Mouse (Mus musculus) cerebellum, adult 11 months (tissue): ENCODE data around the gene A830031A19Rik.

ENCODE experiments used
- DNase-seq: peaks from one replicate; pipeline ENCODE4 v3.0.0; 2022

Gene A830031A19Rik

DNA sequence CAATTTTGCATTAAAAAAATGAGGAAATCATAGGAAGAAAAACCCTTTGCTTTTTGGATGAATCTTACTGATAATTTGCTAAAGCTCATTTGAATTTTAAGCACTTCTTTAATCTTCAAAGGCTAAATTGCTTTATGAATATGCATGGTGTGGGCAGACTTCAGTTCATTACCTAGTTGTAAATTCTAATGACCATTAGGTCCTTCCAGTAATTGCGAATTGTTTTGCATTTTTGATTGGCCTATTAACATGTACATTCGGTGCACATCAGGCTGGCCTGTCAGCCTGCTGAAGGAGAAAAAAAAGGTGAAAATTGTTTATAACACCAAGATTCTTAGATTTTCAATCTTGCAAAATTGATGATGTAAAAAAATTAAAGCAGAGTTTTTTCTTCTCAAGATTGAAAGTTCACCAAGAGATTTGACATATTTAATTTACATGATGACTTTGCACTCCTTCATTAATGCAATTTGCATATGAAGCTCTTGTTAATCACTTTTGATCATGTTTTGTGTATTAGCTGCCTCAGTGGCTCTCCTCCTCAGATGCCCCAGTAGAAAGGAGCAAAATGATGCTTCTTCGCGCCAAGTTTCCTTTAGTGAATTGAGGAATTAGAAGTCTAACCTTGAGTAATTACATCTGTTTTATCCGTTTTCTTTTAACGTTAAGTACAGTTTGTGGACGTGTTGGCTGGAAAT, 21.0 kb upstream of the A830031A19Rik start:
- no peak for DNase-seq

DNA sequence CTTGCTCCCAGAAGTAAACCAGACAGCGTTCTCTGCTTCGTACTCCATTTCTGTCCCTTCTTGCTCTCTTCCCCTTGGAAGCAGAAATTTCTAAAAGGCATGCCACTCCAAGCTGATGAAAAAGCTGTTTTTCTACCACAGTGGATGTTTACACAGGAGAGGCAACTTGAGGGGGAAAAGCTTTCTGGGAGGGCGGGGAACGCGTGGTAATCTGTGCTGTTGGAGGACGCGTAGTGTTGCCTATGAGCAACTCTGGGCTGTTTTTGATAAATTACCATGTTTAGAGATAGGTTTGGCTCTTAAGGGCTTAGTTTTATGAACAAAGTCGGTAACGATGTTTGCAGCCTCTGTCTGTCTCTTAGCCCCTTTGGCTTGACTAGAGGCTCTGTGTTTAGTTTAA, 20.4 kb upstream of the A830031A19Rik start:
- no peak for DNase-seq

DNA sequence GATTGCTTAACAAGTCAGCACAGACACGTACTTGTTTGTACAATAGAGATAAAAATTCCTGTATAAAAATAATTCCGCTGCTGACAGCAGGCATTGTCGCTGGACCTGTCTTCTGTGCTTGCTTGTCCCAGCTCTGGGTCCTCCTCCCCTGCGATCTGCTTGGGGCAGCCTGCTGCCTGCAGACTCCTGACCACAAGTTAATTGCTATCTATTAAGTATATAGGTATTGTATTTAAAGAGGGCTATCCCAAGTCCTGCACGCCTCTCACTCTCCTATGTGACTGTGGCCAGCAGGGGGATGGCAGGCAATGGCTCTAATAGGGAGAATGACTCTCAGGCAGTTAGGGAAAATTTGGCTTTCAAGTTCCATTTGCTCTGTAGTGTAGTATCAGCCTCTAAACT, 19.2 kb upstream of the A830031A19Rik start:
- no peak for DNase-seq

DNA sequence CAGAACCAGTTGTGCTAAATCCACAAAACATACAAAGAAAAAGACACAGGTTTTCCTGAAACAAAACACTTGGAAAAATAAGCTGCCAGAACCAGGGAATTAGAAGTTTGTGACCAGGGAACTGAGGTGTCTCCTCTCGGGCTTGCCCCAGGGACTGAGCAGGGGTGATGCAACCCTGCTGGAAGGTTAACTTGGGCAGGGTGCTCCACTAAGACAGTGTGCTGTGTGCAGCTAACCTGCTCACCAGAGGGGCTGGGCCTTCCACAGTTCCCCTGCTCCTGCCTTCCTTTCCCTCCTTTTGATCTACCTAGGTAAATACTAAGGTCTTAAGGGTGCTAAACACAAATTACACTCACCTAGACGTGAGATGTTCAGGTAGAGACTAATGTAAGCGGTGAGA, 17.8 kb upstream of the A830031A19Rik start:
- DNase-seq = no peak

DNA sequence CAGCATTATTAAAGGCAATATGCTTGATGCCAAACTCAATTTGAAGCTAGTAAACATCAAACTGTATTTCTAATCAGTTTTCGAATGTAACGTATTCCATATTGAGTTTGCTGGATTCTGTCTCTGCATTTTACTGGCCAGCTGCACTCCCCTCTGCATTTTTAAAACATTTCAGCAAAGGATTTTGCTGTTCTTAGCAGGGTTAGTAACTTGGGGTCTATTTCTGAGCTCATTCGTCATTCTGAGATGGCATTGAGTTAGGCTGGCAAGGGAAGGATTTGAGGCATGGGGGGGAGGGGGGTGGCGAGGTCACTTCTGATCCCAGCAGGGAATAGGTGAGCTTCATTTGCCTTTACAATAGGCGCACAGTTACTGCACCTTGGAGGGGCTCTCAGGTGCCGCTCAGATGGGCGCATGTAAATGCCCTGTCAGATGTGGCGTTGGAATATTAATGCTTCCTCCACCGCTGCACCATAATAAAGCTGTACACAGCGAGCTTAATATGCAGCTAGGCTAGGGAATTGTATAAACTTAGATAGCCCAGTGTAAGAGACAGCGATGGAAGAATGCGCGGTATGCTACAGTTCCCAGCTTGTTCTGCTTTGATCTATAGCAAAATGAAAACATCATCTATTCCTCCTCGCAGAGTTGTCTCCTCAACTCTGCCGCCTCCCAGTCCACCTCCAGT, 16.7 kb upstream of the A830031A19Rik start:
- DNase-seq = no peak

DNA sequence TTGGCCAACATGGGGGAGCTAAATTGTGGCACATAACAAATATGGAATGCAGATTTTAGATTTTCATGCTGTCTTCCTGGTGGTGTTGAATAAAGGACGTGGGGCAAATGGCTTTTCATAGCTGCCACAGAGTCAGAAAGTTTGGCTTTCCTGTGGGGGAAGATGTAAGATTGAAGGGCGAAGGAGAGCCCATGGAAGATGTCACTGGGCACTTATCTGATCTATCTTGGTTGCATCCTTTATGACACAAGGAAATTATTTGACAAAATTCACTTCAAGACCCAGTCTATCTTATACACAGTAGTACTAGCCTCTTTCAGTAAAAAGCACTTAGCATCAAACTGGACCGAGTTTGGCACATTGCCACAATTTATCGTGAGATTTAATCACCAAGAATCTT, 15.6 kb upstream of the A830031A19Rik start:
- DNase-seq = no peak

DNA sequence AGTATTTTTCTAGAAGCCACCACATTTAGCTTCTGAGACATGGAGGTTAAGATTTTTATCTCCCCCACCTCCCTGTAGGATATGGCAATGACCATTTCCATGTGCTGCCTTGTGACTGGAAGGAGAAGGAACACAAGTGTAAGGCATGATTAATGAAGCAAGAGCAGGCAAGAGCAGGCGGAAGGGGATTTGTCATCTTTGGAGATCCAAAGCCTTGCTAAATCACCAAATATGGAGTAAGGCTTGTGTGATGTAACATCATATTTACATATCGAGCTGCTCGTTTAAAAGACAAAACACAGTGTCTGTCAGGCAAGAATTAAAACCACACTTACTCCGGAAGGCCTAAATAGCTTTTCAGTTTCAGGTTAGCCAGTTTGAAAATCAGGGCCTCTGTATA, 12.2 kb upstream of the A830031A19Rik start:
- DNase-seq = no peak

DNA sequence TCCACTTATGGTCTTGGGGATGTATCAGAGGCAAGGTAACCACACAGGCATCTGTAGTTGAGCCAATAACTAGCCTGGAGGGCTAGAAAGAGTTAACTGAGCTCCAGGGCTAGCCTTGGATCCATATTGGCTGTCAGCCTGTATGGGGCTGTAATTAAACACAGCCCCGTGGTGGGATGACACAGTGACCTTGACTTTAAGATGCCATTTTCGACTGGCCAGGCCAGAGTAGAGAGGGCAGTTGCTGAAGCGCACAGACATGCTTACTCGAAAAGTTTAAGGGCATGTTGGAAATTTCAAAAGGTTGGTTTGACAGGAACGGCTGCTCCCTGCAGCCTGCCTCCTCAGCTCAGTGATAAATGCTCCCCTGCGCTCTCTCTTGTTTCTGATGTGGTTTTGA, 11.1 kb upstream of the A830031A19Rik start:
- DNase-seq = no peak

DNA sequence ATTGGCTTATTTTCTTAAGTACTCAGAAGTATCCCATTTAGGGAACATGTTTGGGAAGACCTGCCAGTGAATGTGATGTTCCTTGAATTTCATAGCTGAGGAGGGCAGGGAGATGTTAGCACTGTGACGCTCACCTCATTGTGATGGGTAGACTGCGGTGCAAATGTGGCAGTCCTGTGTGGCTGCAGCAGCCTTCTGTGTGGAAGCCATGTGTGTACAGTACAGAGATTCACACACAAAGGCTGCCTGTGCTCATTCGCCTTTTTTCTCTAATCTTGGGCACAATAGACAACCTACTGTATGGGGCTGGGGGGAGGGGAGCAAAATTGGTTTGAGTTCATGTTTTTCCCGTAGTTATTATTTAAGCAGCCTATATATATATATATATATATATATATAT, 9.7 kb upstream of the A830031A19Rik start:
- DNase-seq = no peak

DNA sequence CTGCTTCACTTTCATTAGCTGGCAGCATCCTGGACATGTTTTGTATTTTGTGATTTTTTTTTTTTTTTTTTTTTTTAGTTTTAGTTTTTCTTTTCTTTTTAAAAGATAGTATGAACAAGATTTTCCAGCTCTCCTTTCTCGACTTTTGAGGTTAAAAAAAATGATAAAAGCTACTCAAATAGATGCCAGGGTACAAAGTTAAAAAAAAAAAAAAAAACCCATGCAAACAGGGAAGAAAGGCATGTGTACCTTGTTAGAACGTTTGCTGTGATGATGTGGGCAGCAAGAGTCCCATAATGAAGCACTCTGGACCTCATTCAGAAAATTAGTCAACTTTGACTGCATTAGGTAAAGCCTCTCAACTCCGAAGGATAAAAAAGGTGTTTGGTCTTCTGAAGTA, 9.2 kb upstream of the A830031A19Rik start:
- DNase-seq = no peak

DNA sequence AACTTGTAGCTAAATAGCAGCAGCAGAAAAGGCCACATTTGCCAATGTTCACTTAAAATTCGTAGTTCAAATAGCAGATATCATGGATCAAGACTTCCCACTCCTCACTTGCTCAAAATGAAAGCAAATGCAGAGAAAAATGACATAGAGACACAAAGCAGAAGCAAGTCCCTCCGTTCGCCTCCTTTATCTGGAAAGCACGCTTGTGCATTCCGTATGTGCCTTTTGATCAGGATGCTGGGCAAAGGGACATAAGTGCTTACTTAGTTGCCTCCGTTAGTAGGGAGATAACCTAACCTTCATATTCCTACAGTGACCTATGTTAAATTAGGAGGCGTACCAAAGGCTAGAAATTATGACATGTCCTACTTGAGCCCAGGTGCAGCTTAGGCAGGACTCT, 8.6 kb upstream of the A830031A19Rik start:
- DNase-seq = no peak

DNA sequence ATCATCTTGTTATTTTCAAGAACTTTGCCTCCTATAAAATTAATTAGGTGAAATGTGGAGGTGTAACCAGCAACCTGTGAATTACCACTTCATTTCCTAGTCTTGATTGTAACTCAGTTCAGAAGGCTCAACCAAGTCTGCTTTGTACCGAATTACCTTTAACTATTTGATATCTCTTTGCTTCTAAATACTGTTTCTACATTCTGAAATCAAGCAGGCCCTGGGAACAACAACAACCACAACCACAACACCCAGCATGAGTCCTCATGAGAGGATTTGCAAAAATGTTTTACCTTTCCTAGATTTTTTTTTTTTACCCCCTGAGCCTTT, 8.2 kb upstream of the A830031A19Rik start:
- DNase-seq = no peak

DNA sequence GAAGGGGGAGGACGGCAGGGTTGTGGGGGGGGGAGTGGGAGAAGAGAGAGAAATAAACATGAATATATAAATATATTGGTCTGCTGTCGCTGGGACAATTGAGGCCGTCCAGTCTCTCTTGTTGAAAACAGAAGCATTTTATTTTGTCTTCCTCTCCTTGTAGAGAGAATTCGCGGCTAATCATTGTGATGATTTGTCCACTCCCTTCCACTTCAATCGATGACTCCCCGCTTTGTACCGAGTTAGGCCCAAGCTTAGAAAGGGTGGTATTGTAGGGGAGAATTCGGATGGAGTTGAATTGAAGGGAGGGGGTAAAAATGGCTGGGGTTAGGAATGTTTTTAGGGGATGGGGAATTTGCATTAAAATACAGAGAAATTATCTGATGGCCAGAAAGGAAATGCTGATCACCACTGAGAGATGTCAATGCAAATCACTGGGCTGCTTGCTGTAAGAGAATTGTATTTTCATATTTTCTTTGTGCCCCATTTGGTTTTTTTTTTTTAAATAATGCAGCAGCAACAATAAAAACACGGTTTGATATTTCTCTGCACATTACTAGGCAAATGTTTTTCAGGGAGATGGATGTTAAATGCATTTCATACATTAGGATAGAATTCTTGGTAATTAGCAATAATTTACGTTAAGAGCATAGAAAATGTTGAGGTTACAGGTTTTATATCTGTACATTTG, 7.7 kb upstream of the A830031A19Rik start:
- no peak for DNase-seq

DNA sequence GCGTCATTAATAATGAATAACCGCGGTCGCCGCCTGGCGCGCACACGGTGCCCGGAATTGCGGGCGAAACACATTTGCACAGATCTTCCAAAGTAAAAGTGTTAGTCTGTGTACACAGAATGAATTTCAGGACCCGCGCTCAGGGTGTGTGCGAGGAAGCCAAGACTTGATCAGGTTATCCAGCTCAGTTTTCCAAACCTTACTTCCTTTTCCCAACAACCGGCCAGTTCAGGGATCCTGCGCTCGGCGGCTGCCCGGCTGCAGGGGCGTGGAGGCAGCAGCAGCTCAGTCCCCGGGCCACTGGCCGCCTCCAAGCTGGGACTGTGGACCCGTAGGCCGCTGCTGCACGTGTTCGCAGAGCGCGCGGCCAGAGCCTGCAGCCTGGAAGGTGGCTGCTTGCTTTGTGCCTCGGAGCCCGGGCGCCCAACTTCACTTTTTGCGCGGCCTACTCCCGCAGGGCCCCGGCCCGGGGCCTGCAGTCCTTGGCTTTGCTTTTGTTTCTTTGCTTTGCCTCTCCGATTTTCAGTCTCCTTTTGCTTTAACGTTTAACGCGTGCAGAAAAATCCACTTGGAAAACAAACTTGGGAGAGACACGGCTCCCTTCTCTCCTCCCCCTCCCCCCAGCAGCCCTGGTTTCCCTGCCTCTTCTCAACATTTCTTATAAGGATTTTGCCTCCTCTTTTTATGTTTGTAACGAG, 7.0 kb upstream of the A830031A19Rik start:
- DNase-seq = no peak

DNA sequence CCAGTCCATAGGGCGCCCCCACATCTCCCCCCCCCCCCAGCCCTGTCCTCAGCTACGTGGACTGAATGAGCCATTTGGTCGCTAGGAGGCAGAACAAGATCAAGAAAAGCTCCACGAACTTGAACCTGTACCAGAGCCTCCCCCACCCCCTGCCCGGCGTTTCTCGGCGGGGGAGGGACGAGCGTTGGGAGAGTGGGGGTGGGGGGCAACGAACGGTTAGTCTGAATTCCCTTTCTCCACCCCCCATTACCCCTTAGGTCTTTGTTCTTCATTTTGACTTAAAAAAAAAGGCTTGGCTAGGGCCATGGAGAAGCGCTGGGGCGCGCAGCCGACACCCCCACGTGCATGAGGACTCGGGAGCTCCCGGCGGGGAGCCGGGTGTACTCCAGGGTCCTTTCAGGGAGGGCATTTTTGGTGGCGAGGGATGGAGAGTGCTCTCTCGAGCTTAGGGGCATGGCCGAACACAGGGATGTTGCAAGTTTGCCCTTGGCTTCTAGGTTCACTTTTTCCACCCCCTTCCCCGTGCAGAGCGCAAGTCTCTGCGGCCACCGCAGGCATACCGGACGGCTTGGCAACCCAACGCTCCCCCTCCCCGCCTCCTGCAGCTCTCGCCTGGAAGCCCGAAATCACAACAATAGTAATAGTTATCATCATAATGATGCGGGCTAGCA, 6.3 kb upstream of the A830031A19Rik start:
- no peak for DNase-seq

DNA sequence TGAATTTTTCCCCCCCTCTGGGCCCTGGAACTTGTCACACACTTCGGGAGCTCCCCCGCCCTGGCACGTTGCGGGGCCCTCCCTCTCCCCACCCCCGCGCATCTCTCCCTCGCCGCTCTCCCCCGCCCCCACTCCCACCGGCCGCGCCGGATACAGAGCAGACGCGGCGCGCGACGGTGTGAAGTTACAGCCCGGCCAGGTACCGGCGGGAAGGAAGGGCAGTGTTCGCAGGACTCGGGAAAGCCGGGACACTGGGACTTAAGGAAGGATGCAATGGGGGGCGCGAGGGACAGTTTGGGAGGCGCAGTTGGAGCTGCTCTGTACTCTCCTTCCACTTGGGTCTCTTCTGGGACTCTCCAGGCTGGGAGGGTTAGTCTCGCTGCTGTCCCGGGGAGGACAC, 5.7 kb upstream of the A830031A19Rik start:
- no peak for DNase-seq

DNA sequence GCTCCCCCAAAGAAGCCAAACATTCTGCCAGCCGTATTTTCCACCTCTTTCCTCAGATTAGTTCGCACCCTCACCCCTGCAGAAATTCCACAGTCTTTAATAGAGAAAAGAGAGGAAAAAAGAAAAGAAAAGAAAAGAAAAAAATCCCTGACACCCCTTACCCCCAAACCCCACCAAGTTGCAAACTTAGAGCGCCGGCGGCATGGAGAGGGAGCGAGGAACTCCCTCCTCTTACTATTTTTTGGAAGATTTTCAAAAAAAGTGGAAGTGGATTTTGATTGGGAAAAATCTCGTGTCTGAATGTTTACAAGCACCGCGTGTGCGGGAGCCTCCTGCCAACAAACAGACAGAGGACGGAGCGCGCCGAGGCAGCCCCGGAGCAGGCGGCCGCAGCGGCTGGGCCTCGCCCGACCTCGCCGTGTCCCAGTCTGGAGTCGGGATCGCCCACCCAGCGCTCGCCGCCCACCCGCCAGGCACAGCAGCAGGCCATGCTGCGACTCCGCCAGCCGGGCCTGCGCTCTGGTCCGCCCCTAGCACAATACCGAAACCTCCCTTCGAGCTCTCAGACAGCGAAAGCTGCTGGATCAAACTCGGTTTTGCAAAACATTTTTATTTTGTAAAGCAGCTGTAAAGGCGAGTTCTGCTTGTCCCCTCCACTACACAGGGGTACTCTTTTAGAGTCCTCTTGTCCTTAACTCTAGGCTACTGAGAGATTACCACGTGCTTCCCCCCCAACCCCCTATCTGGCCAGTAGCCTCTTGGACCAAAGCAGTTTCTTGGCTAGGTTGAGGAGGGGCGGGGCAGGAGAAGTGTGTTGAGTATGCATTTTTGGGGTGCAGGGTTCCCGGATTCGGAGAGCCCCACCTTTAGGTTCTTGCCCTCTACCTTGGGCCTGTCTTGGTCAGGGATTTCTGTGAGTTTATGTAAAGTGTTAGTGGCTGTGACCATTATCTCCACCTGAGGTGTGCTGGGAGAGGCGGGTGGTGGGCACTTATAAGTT, 4.8 kb upstream of the A830031A19Rik start:
- DNase-seq = no peak

DNA sequence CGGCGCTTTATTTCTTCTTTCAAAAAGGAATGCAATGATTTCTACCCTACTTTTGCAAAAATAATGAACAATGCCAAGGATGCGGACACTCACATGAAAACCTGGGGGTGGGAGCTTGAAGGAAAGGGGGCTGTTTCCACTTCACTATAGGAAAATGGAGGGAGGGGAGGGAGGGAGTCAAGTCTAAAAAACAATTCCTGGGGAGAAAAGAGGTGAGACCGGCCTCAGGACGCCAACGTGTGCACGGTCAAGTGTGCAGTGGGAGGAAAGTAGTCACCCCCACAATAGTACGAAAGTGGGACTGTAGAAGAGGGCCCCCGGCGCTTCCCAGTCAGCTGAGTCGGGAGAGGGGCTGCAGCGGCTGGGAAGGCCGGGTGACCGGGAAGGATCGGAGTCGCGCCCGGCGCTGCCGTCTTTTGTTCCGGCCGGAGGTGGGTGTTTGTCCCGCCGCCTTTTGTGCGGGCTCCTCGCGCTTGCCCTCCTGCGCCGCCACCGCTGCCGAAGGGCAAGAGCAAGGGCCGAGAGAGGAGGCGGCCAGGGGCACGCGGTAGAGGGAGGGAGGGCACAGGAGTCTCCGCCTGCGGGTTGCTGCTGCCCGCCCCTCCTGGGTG, 4.0 kb upstream of the A830031A19Rik start:
- no peak for DNase-seq

DNA sequence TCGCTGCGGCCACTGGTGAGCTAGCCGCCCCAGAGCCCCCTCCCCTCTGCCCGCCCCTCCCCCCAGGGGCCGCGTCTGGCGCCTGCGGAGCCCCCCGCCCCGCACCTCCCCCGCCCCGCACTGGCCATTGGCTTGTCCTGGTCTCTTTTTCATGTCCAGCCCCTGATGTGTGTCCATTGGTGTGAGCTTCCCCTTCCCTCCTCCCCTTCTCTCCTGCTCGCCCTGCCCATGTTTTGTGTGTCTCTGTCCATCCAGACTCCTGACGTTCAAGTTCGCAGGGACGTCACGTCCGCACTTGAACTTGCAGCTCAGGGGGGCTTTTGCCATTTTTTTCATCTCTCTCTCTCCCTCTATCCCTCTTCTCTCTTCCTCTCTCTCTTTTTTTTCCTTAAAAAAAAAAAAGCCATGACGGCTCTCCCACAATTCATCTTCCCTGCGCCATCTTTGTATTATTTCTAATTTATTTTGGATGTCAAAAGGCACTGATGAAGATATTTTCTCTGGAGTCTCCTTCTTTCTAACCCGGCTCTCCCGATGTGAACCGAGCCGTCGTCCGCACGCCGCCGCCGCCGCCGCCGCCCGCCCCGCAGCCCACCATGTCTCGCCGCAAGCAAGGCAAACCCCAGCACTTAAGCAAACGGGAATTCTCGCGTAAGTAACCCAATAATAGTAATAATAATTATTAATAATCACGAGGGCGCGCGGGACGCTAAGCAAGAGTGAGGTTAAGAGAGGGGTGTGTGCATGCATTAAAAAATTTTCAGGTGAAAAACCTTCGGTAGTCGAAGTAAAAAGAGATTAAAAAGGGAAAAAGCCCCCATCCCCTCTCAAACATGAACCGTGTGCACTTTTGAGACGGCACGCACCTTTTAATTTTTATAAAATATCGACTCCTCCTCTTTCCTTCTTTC, 3.2 kb upstream of the A830031A19Rik start, which contains the start of gene Bcl11a:
Gene Bcl11a, plus strand, starts transcription at position 262 of the 911 bp plus-strand sequence.
- no peak for DNase-seq
